Mouse (Mus musculus): ENCODE data around the gene Pik3r3.

The Pik3r3 gene

DNA sequence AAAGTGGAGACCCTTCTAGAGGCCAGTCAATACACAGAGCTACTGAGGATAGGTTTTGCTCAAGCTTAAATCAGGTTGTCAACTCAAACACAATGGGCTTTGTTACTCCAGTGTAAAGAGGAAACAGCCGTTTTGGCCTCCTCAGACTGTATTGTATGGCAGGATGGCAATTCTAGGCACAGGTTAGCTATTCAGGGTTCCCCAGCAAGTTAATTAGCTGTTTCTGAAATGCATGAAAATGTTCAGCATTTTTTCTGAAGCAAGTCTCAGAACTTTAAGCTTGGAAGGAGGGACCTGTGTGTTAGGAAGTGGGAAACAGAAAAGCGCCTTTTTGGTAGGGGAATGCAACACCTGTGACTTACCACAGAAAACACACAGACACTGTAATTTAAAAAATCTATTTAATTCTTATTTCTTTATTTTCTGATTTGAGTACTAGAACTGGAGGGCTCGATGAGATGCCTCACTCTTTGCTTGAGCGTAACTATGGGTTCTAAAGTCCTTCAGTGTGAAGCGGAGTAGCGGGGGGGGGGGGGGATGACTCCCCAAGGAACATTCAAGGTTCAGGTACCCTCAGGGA, 1.3 kb upstream of the Pik3r3 start:
- peak in 1 of 2 experiments; percentile 9 for DNase-seq

DNA sequence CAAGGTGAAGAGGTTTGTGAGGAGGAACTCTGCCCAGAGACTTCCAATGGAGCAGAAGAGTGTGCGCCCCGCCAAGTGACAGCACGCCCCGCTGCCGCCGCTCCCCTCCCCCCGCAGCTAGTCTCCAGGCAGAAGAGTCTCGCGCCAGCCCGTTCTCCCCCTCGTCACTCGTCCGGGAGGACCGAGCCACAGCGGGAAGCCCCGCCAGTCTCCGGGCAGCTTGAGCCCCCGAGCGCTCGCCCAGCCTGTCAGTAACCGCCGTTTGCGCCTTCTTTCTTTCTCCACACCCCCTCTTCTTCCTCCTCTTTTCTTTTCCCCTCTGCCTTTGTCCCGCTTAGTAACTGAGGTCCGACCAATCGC, 658 bp upstream of the Pik3r3 start:
- DNase-seq: no peak

DNA sequence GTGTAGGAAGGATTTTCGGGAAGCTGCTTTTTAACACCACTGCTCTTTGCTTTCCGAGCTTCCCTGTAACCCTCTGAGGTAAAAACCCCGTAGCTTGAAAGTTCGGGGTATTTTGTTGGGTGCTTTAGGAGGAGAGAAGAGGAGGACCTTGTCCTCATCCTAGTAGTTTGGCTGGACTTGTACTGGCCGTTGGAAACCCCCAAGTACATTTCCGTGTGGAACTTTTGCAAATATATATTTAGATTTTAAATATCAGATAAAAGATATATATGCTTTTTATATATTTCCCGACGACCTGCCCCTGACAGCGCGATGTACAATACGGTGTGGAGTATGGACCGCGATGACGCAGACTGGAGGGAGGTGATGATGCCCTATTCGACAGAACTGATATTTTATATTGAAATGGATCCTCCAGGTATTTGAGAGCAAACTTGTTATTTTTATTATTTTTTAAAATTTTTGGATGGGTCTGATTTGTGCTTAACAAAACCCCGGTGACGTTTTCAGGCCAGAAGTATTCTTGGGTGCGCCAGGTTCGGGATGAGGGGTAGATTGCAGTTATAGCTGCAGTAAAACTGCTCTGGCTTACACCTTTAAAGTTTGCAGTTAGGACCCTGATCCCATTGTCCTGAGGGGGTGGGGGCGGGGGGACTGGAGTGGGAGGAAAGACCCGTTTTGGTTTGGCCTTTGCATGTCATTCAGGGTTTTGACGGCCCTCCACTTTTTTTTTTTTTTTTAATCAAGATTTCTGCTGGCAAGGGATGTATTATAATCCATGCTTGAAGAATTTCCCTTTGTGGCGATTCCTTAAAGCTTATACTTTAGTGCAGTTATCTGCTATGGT, 801 bp downstream of the Pik3r3 start:
- DNase-seq: peak; percentile 41 to 43

DNA sequence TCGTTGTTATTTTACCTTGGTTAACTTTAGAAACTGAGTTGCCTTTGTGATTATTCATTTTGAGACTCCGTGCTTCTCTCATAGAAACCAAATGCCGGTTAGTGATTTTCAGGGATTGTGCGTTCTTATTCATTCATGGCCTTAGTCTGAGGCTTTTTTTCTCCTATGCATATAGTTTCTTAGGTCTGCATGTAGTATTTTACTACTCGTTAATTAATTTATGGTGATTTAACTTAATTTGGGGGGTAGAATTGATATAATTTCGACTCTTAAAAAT, 1.4 kb downstream of the Pik3r3 start:
- no peak for DNase-seq

DNA sequence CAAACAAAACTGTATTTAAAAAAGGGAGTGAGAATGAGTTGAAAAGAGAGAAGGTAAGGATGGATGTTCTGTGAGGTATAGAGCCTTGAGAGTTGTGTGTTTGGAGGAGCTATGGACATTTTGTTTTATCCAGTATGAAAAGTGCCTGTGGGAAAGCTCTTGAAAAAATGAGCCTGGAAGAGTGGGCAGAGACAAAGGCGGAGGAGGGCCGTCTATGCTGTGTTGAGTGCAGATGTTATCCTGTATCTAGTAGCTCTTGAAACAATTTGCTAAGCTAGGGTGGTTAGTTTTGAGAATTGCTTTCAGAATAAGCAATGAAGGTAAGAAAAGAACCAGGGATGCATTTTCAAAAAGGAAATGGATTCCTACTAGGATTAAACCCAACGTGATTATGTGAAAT, 22.0 kb downstream of the Pik3r3 start:
- DNase-seq: no peak

DNA sequence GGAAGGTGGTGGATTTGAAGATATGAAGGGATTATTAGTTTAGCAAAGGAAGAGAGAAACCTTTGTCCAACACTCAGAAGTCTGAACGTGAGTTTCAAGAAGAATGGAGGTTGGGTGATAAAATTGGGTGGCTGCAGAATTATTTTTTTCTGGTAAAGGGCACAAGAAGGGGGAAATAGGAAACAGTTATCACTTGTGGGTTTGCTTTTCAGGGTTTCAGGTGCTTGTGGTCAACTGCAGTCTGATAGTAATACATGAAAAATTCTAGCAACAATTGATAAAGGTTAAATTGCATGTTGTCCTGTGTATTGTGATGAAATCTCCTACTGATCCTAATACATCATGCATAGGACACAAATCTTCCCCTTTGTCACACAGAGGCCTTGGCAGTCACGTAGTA, 22.8 kb downstream of the Pik3r3 start:
- DNase-seq: no peak

DNA sequence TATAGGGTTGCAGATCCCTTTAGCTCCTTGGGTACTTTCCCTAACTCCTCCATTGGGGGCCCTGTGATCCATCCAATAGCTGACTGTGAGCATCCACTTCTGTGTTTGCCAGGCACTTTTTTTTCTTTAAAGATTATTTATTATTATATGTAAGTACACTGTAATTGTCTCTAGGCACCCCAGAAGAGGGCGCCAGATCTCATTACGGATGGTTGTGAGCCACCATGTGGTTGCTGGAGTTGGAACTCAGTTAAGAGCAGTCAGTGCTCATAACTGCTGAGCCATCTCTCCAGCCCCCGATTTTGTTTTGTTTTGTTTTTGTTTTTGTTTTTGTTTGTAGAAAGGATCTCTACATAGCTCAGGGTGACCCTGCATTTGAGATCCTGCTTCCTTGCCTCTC, 24.5 kb downstream of the Pik3r3 start:
- DNase-seq: peak; percentile 69 to 73

DNA sequence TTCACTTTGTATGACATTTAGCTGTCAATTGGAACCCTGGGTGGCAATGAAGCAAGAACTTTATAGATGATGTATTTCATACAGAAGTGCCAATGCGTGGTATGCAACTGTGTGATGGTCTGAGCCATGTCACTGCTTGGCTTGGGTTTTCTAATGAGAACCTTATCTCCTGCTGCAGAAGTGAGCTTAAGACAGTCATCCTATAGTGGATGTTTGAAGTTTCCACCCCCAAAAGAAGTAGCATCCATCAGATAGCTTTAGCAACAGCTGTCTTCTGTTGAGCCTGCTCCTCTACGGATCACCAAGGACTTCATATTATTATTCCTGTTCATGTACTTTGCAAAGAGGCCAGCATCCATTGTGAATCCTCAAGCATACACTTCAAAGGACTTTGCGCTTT, 28.6 kb downstream of the Pik3r3 start:
- DNase-seq: no peak

DNA sequence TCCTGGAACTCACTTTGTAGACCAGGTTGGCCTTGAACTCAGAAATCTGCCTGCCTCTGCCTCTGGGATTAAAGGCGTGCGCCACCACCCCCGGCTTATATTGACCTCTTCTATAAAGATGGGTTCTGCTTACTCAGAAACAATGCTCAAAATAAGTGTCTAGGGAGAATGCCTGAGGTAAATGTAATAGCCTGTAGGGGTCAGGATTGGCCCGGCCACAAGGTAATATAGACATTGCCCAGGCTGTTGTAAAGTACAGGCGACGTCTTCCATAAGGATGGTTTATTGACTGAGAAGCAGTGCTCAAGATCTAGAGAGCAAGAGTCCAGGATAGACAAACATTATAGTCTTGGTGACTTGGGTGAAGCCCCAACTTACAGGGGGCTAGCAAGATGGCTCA, 46.8 kb downstream of the Pik3r3 start:
- DNase-seq: no peak

DNA sequence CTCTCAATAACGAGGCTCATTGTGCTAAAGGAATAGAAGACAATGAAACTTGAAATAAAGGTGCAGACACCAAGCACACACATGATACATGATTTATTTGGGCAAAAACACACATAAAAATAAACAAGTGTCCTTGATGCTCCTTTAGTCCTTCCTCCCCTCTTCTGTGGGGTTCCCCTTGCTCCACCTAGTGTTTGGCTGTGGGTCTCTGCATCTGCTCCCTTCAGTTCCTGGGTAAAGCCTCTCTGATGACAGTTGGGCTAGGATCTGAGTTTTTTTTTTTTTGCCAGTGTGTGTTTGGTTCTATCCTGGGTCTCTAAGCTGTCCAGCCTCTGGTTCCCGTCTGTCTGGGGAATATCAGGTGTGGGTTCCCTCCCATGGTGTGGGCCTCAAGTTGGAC, 60.8 kb downstream of the Pik3r3 start:
- DNase-seq: peak in 1 of 2 experiments; percentile 17

DNA sequence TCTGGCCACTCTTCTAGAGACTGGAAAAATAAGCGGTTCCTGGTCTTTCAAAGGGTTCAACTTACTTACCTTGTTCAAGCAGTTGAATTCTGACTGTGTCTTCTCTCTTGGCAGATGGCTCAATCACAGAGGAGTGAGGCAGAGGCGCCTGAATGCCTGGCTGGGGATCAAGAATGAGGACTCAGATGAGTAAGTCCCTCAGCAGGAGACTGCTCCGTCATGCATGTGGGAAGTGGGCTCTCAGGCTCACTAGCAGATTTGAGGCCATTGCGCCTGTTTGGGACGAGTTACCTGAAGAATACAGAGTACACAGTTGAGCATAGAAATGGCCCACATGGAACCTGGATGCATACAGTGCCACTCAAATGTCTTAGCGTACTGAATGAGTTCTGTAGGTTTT, 70.1 kb downstream of the Pik3r3 start:
- no peak for DNase-seq

DNA sequence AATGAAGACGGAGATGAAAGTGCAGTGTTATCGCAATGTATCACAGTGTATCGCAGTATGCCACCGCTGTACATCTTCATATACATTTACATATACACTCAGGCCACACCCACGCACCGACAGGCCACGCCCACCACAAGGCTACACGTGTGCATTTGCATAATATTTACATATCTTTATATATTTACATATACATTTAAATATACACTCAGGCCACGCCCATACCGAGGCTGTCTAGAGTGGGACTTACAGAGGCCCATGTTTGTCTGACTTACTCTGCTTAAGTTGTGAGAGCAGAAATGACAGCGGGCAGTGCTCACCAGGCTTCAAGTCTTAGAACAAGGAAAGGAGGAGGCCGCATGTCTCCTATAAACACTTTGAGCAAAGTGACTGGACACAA, 71.9 kb downstream of the Pik3r3 start:
- peak; percentile 8 to 20 for DNase-seq

DNA sequence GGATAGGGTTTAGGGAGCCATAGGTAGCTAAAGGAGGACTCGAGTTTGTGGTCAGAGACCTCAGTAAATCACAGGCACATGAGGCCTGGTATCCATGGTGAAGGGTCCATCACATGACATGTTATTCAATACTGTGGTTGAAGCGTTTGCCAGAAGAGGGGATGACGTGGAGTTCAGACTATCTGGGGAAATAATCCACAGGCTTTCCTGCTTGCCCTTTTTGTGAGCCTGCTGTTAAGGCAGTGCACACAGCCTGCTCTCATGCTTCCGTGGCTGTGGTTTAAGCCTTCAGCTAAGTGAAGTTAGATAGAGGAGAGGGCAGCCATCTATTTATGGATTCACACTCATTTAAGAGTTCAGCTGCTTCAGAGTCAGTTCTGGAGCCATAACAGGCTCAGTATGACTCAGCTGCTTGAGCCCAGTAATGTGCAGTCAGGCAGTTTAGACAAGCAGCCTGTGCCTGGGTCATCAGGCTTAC, 79.5 kb downstream of the Pik3r3 start:
- no peak for DNase-seq

DNA sequence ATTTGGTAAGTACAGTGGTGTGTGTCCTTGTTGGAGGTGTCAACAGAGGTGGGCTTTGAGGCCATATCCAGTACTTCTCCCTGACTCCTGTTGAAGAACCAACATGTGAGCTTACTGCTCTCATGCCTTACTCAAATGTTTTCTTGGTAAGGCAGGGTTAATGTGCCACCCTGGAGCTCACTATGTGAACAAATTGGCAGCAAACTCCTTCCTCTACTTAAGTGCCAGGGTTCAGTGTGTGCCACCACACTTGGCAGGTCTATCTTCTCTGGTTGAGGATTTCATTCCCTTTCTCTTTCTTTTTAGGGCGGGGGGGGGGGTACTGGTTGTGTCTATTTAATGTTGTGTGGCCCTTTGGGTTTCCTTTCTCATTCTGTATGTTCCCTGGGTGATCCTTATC, 83.1 kb downstream of the Pik3r3 start:
- no peak for DNase-seq

DNA sequence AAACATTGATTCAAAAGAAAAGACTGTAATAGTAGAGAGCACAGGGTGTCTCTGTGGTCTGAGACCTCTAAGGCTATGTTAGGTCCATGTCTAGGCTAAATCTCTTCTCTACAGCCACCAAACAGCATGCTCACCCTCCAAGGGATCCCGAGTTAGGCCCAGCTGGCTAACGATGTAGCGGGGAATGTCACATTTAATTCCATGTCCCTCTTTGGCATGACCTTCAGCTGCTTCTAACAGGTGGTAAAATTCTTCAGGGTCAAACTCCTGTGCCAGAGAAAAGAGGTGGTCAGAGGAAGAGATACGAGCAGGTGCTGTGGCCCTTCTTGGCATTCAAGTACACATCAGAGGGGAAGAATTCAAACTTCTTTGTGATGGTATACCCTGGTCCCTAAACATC, 96.2 kb downstream of the Pik3r3 start:
- no peak for DNase-seq

DNA sequence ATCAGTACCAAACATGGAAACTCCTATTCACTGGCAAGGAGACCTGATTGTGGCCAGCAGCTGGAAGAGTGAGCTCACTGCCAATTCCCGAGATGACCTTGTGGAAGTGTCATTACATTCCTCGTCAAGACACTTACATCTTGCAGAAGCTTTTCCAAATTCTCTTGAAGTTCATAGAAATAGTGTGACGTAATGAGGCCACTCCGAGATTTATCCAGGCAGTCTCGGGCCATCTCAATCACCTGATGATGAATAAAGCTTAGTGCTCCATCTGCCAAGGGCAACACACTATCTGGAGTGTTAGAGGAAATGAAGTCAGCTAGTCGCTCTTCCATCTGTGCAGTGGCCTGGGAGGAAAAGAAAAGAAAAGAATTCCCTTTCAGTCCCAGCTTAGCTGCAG, 100.7 kb downstream of the Pik3r3 start:
- no peak for DNase-seq

DNA sequence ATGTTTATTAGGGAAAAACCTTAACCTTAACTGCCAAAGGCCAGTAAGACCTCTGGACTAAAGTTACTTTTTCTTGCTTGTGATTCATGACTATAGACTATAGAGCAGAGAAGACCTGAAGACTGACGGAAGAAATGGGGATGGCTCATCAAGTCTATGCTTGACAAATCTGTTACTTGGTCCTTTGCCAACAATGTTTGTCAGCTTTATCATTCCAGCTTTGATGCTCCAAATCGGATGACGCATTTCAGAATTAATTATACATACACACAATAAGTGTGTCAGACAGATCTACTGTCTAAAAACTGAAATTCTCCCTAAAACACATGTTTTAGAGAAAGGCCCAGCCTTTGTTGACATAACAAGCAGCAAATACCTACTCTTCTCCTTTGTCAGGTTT, 107.8 kb downstream of the Pik3r3 start:
- no peak for DNase-seq

DNA sequence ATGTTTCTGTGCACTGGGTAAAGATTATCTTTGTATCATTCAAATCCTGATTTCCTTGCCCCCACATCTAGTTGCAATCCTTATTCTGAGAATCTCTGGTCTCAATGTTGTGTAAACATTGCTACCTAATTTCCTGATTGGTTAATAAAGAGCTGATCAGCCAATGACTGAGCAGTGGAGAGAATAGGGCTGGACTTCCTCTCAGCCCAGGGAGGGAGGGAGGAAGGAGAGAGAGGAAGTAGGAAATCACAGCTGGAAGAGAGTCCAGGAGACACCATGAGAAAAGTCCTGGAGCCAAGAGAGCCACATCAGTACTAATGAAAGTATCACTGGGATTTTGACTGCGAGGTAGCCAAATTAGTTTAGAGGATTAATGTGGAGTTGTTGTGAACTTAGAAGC, 114.9 kb downstream of the Pik3r3 start:
- DNase-seq: no peak

DNA sequence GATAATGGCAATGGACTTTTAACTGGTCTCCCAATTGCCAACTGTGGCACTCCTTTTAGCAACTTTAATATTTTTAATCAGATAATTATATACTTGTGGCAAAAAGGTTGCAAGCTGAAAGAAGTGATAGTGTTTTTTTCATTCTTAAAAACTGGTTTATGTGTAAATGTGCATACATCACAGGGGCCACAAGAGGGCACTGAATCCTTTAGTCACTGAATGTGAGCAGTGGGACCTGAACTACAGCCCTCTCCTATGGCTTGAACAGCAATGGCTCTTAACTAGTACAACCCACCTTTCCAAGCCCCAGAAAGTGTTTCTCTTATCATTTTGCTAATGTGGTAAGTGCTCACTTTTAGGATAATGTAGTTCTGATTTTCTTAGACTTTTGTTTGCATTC, 120.7 kb downstream of the Pik3r3 start:
- DNase-seq: peak; percentile 42 to 55

DNA sequence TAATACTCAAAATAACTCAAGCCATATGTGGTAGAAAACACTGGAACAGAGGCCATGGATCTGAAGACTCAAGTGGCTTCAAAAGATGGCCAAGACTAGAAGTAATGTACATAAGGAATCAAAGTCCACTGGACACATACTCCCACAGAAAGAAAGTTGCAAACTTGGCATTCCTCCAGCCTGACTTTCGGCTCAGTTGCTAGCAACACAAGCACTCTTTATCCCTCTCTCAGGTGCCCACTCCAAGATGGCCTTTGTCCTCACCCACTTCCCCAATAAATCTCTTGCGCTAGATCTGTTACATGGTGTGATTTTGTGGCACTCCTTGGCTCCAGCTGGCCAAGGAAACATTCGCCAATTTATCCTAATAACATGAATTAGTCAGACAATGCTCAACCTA, 131.1 kb downstream of the Pik3r3 start:
- no peak for DNase-seq

Measured in B cell, adult 2 months (primary cell).